Mouse (Mus musculus) retina, postnatal 1 day (tissue): ENCODE measurements around the gene Mr1.

Experiments used
- DNase-seq: peaks from one replicate; pipeline ENCODE4 v3.0.0-alpha.2; 2012

The Mr1 gene

DNA sequence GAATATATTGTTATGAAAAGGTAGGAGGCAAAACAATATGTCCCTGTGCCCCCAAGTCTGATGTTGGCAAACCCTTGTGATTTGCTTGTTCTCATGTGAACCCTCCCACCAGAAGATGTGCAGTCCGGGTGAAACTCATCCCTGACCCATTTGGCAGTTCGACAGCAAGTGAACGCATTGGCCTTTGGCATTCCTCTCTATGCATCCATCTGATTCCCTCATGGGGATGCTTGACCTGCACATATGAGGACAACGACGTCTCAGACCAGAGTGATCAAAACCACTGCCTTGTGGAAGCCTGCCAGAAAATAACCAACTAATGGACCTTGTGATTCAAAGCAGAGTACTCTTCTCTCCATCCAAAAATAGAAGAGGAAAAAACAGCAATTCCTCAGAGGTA lies 19.9 kb downstream of the Mr1 start:
- peak; percentile 33 for DNase-seq

DNA sequence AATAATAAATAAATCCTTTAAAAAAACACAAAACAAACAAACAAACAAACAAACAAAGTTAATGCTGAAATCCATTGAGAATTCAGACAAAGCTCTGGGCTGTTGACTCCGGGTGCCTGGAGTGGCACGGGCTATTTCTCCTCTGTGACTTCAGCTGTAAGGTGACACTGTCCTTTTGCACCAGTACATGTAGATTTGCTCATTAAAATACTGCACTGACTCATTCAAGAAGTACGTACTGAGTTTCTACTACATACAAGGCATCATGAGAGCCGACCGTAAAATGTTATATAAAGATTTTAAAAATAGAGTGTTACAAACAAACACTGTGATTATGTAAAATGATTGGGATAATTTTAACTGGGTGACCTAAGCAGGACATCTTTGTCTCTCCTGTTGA lies 22.2 kb downstream of the Mr1 start:
- DNase-seq, result no peak

DNA sequence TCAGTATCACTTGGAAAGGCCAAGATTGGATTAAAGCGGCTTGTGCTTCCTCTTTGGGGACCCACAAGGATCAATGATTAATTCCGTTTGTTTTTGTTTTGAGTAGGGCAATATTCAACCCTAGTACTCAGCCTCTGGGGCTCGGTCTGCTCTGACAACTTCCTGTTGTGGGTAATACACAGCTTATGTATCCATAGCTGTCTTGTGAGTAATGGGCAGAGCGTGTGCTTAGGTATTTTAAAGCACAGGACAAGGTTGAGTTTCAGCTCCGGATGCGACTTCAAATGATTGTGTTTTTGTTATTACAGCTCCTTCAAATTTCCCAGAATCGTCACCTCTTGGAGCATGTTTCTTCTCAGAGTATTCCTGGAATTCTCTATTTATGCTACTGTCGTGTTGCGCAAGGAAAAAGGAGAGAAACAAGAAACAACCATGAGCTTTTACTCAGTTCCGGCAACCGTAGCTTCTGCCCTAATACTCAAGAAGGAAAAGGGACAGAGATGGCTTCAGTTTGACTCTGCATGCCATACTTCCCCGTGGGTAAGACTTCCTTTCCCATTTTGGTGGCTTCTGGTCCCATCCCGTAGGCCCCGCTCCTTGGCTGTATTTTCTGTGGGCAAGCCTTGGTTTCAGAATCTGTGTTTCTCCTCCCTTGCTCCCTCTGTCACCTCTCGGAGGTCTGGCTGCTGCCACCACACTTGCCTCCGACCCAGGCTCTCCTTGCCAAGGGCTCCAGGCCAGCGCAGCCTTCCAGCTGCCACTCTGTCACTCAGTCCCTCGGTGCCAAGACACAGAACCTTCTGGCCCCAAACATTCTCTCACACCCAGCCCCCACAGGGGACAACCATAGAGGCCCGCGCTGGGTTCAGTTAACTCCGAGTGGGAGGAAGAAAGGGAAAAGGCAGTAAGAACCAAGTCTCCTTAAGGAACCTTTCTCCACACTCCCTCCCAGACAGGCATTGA lies 24.4 kb downstream of the Mr1 start:
- no peak for DNase-seq

DNA sequence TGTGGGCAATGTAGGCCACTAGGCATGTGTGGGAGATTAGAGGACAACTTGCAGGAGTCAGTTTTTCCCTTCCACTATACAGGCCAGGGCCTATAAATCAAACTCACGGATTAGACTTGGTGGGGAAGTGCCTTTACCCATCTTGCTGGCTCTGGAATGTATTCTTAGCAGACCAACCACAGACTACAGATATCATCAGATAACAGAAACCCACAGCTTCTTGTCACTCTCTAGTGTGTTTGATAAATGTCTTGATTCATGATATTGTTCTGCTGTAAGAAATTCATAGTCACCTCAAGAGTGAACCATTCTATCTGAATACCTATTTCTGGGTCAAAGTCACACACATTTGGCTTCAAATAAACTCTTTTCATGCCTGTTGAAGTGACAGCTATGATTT lies 26.9 kb downstream of the Mr1 start:
- DNase-seq, result no peak

DNA sequence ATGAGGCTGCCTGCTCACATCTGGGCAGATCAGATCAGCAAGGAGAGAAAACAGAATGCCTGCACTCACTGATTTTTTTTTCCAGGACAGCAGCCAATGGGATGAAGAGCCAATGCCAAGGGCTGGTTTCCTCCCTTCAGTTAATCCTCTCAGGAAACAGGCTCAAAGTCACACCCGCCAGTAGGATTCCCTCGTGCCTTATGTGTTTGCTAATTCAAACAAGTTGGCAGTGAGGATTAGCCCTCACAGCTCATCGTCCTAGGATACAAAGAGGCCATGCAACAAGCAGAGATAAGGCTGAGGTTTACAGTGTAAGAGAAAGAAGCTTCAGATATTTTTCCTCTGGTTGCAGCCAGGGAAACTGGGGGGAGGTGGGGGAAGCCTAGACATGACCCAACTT lies 32.7 kb downstream of the Mr1 start:
- peak; percentile 77 for DNase-seq

DNA sequence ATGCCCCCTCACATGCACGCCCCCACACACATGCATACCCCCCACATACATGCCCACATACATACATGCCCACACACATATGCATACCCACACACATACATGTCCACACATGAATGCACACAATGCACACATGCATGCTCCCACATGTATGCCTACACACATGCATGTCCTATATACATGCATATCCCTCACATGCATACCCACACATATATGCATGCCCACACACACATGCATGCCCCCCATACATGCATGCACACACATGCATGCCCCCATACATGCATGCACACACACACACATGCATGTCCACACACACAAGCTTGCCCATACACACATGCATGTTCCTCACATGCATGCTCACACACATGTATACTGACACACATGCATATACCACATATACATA lies 33.7 kb downstream of the Mr1 start:
- no peak for DNase-seq

DNA sequence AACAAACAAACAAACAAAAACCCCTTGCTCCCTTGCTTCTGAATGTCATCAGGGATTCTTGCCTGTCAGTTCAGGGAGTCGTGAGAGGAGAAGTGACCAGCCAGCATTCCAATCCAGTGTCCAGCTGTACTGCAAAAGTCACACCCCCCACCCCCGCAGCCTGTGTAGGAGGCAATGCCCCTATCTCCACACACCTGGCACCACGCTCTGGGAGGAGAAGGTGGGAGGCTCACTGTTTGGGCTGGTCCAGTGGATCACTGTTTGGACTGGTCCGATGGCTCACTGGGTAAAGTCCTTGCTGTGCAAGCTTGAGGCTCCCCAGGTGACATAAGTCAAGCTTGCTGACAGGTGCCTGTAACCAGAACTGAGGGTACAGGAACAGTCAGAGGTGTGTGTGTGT lies 34.5 kb downstream of the Mr1 start:
- DNase-seq, result no peak

DNA sequence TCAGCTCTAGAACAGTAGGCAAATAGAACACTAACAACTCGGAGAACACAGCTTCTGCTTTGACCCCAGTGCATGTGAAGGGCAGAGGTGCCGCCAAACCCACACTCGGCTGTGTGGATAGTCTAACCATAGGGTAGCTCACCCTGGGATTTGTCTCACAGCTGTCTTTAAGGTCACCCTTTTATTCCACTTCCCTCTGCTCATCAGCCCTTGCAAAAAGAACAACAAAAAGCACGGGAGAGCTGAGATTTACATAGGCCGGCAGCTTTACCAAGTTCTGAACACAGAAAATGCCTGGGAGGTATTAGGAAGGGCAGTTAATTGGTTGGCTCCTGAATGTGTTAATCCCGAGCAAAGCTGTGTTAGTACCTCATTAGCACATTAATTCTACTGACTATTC lies 35.1 kb downstream of the Mr1 start:
- peak; percentile 70 for DNase-seq

DNA sequence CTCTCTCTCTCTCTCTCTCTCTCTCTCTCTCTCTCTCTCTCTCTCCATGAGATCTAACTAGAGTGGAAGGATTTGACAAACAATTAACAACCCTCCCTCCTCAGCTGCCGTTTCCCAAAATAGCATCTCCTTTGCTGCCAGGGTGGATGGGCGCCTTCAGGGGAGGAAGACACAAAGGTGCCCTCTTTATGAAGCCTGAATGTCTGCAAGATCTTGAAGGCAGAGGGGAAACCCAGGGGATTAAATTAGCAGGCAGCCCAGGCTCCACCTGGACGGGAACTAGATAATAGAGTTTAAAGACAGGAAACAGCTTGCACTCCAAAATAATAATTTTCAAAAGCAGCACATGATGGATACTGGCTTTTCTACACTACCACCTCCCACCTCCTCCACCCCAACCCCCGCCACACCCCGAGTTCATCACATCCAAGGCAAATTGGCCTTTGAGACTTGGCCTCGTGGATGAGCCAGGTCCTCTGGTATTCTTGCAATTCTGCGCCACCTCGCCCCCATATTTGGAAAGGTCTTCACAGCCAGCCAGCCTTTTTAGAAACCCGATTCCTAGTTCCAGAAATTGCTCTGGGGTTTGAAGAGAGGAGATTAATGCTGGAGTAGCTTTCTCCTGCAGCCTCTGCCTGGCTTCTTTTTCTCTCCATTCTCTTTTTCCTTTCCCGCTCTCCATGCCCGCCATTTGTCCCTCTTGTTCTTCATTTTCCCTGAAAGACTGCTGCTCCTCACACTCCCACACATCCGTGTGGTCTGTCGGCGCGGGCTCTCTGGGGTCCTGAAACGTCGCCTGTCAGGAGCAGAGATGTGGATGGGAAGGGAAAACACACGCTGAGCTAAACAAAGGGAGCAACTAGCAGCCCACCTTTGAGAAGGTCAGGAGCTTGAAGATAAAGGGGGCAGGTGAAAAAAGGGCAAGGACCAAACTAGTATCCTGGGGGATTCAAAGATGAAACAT lies 36.9 kb downstream of the Mr1 start:
- peak; percentile 61 for DNase-seq

DNA sequence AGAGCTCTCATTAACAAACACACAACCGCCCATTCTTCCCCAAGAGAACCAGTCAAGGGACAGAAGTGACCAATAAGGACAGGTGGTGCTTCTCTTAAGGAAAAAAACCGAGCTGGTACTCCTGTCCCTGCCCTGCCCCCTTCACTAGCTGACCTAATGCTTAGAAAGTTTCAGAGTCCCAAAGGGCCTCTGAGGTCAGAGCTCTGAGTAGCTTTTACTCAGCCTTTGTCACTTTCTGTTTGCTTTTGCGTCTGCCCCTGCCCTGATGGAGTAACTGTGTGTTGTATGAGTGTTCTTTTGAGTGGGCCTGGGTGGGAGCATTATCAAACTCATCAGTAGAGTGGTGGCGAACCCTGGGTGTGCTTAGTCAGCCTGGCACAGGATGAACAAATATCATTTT lies 38.2 kb downstream of the Mr1 start:
- peak; percentile 47 for DNase-seq

DNA sequence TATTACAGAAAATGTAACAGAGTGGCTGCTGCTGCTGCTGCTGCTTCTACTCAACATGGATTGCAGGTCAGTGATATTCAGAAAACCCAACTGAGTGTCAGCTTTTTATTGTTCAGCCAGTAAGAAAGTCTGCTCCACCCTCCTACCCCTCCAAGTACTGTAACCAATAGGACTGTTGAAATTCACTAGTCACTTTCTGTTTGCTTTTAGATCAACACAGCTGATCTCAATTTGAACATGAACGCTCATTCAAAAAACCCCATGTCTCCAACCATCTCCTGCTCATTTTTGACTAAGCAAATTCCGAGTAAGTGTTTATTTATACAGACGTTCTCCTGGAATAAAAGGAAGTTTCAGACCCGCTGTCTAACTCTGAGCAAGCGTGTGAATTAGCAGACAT lies 38.8 kb downstream of the Mr1 start:
- no peak for DNase-seq

DNA sequence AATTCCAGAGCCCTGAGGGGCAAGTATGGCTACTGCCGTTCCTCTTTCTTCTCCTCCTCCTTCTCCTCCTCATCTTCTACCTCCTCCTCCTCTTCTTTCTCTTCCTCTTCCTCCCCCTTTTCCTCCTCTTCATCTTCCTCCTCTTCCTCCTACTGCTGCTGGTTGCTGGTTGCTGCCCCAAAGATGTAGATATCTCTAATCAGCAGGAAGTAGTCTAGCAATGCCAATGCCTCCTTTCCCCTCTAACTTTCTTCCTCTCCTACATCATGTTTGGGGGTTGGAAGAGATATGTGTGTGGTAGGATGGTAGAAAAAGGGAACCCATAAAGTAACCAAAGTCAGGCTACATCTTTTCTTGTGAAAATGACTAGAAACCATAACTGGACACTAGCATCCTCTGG lies 40.3 kb downstream of the Mr1 start:
- DNase-seq, result no peak

DNA sequence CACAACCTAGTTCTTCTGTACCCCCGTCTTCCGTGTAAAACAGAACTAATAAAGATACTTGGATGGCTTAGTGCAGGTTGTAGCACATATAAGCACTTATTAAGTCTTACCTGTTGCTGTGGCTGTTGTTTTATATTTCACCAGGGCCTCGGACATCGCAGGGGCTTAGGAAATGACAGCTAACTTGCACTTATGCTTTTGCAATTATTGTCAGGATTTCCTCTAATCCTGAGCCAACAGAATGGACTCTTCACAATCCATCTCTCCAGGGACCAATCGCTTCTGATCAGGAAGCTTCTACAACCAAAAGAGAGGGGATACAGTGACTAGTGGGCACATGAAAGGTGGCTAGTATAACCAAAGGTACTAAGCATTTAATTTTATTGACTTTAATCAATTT lies 42.6 kb downstream of the Mr1 start:
- no peak for DNase-seq

DNA sequence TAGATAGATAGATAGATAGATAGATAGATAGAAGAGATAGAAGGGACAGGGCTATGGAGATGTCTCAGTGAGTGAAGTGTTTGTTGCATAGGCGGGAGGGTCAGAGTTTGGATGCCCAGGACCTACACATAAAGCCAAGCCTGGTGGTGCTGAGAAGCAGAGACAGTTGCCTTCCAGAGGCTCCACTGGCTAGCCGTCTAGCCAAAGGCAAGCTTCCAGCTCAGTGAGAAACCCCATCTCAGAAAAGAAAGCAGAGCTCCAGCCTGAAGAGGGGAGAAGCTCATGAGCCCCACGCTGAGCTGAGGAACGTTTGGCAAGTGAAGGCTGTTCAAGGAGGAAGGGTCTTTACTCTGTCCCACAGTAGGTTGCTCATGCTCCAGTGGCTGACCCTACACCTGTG lies 44.0 kb downstream of the Mr1 start:
- DNase-seq, result no peak

DNA sequence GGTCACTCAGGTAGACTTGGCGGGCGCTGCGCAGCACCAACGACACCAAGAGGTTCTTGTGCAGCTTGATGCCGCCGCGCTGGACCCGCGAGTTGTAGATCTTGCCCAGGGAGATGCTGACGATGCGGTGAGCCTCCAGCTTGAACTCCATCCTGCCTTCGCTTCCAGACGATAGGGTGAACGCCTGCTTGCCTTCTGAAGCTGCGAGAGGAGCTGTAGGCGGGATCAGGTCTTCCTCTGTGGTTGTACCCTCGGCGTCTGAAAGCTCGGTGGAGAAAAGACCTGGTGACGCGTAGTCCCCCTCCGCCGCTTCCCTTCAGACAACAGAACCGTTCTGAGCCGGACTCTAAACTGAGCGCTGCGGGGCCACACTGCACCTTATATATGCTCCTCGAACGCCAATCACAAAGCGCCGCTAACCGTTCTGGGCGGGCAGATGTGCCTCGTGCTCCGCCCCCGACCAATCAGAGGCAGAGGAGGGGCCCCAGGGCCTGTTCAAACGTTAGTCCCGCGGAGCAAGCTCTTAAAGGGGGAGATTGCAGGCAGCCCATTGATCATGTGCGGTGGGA lies 47.2 kb downstream of the Mr1 start, which contains the start of gene Ier5:
TSS of gene Ier5 (minus strand) at position 357 of the 569 bp plus-strand sequence.
- DNase-seq, result peak; percentile 99

DNA sequence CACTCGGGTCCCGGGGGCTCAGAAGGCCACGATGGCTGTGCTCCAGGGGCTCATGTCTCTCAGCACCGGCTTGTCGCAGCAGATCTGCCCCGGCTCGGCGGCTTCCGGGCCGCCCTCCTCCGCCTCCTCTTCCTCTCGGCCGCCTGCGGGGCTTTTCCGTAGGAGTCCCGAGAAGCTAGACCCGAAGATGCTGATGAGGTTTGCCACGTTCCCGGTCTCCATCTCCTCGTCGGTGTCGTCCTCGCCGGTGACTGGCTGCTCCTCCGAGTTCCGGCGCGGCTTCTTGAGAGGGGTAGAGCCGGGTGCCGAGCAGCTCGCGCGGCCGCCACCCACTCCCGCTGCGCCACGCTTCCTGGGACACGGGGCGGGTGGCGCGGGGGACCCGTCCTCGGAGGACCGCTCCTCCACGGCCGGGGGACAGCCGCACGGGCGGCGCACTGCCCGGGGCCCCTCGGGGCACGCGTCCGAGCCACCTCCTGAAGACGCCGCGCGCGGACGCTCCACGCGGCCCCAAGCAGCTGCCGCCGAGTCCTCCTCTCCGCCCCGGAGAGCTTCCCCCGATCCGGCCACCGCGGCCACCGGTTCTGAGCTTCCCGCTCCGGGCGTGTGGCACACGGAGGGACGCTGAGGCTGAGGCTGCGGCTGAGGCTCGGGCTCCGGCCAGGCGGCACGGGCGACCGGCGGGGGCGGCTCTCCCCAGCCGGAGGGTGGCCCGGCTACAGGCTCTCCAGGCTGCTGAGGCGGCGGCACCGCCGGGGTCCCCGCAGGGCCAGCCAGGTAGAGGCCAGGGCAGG lies 47.9 kb downstream of the Mr1 start:
- peak; percentile 66 for DNase-seq

DNA sequence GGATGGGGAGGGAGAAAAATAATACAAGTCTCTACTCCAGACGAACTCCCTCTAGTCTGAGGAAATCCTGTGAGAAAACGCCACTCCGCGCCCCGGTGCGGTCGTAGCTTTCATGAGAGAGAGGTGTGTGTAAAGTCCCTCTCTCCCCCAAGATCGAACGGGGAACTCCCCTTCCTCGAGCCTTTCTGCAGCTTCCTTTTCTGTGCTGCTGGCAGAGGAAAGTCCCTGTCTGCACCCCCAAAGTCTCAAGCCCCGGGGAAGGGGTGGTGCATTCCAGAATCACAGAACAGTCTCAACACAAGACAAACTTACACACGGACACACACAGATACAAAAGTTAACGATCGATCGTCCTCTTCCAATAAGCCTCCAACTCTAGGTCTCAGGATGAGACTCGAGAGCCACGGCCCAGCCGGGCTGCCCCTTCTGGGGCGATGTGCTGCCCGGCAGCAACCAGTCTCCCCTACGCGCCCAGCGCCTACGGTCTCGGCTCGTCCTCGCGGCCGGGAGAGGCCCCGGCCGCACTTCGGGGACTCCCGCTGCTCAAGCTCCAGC lies 48.6 kb downstream of the Mr1 start:
- DNase-seq, result no peak

DNA sequence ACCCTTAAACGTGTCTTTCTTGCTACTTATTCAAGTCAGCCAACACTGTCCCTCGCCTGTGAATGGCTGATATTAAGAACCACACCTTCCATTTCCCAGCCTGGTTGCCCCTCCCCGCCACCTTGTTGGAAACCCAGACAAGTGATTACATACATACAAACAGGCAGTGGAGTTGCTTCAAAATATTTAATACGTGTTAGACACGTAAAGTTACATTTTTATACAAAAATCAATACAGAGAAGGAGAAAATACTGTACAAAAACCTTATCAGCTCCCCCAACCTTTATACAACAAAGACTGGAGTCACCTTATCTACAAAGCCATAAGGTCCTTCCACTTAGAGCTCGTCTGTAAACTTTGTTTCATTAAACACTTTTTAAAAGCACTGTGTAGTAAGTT lies 49.3 kb downstream of the Mr1 start:
- DNase-seq, result no peak

DNA sequence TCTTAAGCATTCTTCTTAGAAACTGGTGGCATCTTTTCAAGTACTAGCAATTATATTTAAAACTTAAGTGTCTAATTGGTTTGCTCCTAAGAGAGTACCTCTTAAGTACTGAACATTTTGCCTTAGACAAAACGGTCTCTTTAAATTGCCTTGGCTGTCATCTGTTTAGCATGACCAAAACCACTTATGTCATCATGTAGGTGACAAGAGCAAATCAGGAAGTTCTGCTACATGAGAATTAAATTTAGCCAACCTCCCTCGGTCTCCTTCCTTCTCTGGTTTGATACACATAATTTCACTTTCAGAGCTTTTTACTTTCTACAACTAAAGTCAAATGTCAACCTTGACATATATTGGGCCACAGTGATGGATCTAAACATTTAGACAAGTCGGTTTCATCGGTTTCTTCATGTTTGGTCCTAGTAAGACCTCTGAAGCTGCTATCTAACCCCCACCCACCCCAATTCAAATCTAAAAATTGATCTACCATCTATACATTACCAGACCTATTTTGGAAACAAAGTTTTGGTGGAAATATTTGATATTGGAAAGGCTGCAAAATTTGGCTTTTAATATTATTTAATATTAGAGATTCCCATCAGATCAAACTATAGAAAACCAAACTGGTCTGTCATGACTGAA lies 49.9 kb downstream of the Mr1 start:
- no peak for DNase-seq

DNA sequence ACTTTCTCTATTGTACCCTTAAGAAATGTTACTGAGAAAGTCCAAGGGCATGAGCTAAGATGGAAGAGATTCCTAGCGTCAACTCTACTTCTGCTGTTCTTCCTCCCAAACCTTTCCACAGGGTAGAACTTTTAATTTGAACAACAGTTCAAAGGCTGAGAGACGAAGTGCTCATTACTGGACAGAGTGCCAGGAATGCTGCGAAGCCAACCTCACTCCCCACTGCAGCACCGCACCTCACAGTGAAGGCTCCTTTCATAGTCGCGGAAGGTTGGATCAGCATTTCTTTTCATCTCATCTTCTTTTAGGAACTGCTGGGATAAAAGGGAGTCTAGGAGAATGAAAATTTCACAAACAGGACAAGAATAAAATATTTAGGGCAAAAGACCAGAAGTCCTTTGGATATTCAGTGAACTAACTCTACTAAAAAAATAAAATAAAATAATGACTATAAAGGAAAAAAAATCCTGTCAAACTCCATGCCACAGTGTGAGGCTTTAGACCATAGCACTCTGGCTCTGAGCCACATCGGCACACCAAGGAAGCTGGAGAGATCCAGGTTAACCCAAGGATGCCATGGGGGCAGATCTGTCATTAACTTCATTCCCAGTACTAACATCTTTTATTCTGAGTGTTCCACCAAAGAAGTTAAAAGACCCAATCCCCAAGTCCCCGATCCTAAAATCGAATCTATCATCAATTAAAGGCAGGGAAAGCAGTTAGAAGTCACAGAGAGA lies 52.5 kb downstream of the Mr1 start:
- DNase-seq, result no peak
